In genomic region chr1:62087464-62087863, GRCm38 (mm10) we compare ENCODE assay signal across 22 mouse cellular contexts.
A peak's percentile ranks its signal among the peaks of the same experiment; 100 is the strongest.
DNase-seq lines count a peak whose midpoint lies in the region; ATAC-seq and TF ChIP-seq lines count a peak whose summit lies in the region.
"Had no signal": no experiment of that assay in that cellular context is flagged by ENCODE, and none has a peak within 500 bp of the region (broad histone marks: within the 10 kb centered on the region; RNA-seq: fewer than 3 reads in every experiment).

No protein-coding gene starts in this region.

- ATAC-seq in hindbrain, postnatal 0 days = no peak
- ATAC-seq in hindbrain, embryonic 12.5 days (ENCODE audit: low FRiP score) = no peak
- ATAC-seq in neural tube, embryonic 13.5 days (ENCODE audit: low read depth) = no peak
- ATAC-seq in erythroid progenitor cell, adult 5-6 weeks (replicated peaks; ENCODE audit: low FRiP score, poor library complexity, severe bottlenecking) = no peak
- ATAC-seq: CD4-positive, CD25-positive, alpha-beta regulatory T cell, adult 4 months; forebrain, postnatal 0 days; liver, embryonic 12.5 days had no signal

- H3K27ac ChIP-seq in hindbrain, embryonic 10.5 days = no peak overlapping the region
- H3K27ac ChIP-seq in hindbrain, postnatal 0 days = no peak overlapping the region
- H3K27ac ChIP-seq in hindbrain, embryonic 12.5 days = no peak overlapping the region
- no peak overlapping the region for H3K27ac ChIP-seq in neural tube, embryonic 13.5 days (replicated peaks)
- no peak overlapping the region for H3K27ac ChIP-seq in cerebellum, adult 2 months (ENCODE audit: insufficient read depth, low read length)
- H3K27ac ChIP-seq: heart, embryonic 13.5 days; left cerebral cortex, adult 2 months; liver, embryonic 12.5 days; macrophage had no signal

- H3K27me3 ChIP-seq in hindbrain, embryonic 10.5 days (ENCODE audit: insufficient read depth, poor library complexity, severe bottlenecking) = no peaks in the 10 kb centered on the region
- H3K27me3 ChIP-seq in hindbrain, postnatal 0 days (ENCODE audit: insufficient read depth, low read length) = no peaks in the 10 kb centered on the region
- H3K27me3 ChIP-seq in hindbrain, embryonic 12.5 days = no peaks in the 10 kb centered on the region
- no peaks in the 10 kb centered on the region for H3K27me3 ChIP-seq in neural tube, embryonic 13.5 days
- H3K27me3 ChIP-seq in cerebellum, adult 2 months (ENCODE audit: control insufficient read depth, insufficient read depth, low read length) = no peaks in the 10 kb centered on the region
- H3K27me3 ChIP-seq: heart, embryonic 13.5 days; liver, embryonic 12.5 days had no signal

- whole genome bisulfite sequencing in hindbrain, embryonic 10.5 days = 56% methylated on average over 10 of the region's 10 CpGs
- 37% methylated on average over 10 of the region's 10 CpGs for WGBS in hindbrain, postnatal 0 days
- 42% methylated on average over 10 of the region's 10 CpGs for WGBS in hindbrain, embryonic 12.5 days
- WGBS in neural tube, embryonic 13.5 days = 36% methylated on average over 10 of the region's 10 CpGs
- WGBS in cerebellum, adult 2 months = 49% methylated on average over 10 of the region's 10 CpGs

- TF ChIP-seq POLR2A in cerebellum, adult 2 months (IDR thresholded peaks at IDR 0.05; ENCODE audit: borderline replicate concordance, insufficient read depth, low read length) = no peak

- DNase-seq in hindbrain, embryonic 10.5 days (ENCODE audit: low spot score) = peak; percentile 12
- DNase-seq in hindbrain, postnatal 0 days (ENCODE audit: low spot score) = no peak
- DNase-seq in embryo, embryonic 10.5 days (ENCODE audit: low spot score) = peak; percentile 50
- no peak for DNase-seq in cerebellum, adult 2 months
- DNase-seq in urinary bladder, postnatal 25 days (ENCODE audit: low spot score) = no peak
- DNase-seq: cerebellum, adult 11 months; forebrain, postnatal 0 days; heart, postnatal 4 days; kidney, adult 2 months; kidney, postnatal 14 days; lung, embryonic 14.5 days; spleen, adult 18-20 months had no signal

- no peaks in the 10 kb centered on the region for H3K9me3 ChIP-seq in hindbrain, embryonic 10.5 days
- H3K9me3 ChIP-seq in hindbrain, postnatal 0 days (ENCODE audit: low read length) = no peaks in the 10 kb centered on the region
- H3K9me3 ChIP-seq in hindbrain, embryonic 12.5 days (replicated peaks) = no peaks in the 10 kb centered on the region
- no peaks in the 10 kb centered on the region for H3K9me3 ChIP-seq in neural tube, embryonic 13.5 days
- H3K9me3 ChIP-seq: G1E; heart, embryonic 13.5 days; liver, embryonic 12.5 days had no signal

- H3K4me2 ChIP-seq in hindbrain, postnatal 0 days (ENCODE audit: low read depth, low read length) = no peak overlapping the region
- peak overlapping the region; percentile 21 for H3K4me2 ChIP-seq in hindbrain, embryonic 12.5 days (replicated peaks)
- H3K4me2 ChIP-seq in neural tube, embryonic 13.5 days = peak overlapping the region; percentile 33
- H3K4me2 ChIP-seq: heart, embryonic 13.5 days; liver, embryonic 12.5 days; lung, embryonic 14.5 days had no signal

- peaks cover 7% of the 10 kb centered on the region; the same call in 1 of the 2 replicates for H3K4me1 ChIP-seq in hindbrain, embryonic 10.5 days (replicated peaks)
- H3K4me1 ChIP-seq in hindbrain, postnatal 0 days (ENCODE audit: insufficient read depth, low read length) = no peaks in the 10 kb centered on the region
- no peaks in the 10 kb centered on the region; the same call in 1 of the 2 replicates for H3K4me1 ChIP-seq in hindbrain, embryonic 12.5 days
- H3K4me1 ChIP-seq in neural tube, embryonic 13.5 days (replicated peaks) = no peaks in the 10 kb centered on the region
- no peaks in the 10 kb centered on the region for H3K4me1 ChIP-seq in cerebellum, adult 2 months (ENCODE audit: control insufficient read depth, insufficient read depth, low read length)
- H3K4me1 ChIP-seq: liver, embryonic 12.5 days had no signal

- no peak overlapping the region for H3K4me3 ChIP-seq in hindbrain, embryonic 10.5 days
- H3K4me3 ChIP-seq in hindbrain, postnatal 0 days (ENCODE audit: low read length) = no peak overlapping the region
- H3K4me3 ChIP-seq in hindbrain, embryonic 12.5 days = no peak overlapping the region
- no peak overlapping the region for H3K4me3 ChIP-seq in neural tube, embryonic 13.5 days
- no peak overlapping the region for H3K4me3 ChIP-seq in cerebellum, adult 2 months (replicated peaks; ENCODE audit: insufficient read depth, low read depth, low read length)
- H3K4me3 ChIP-seq: erythroblast, embryonic 14.5 days; heart, embryonic 13.5 days; left cerebral cortex, adult 2 months; liver, embryonic 12.5 days had no signal

- H3K9ac ChIP-seq in hindbrain, postnatal 0 days (replicated peaks; ENCODE audit: low read length) = no peak overlapping the region
- no peak overlapping the region for H3K9ac ChIP-seq in hindbrain, embryonic 12.5 days
- H3K9ac ChIP-seq in neural tube, embryonic 13.5 days = no peak overlapping the region
- H3K9ac ChIP-seq: forebrain, postnatal 0 days; heart, embryonic 13.5 days; liver, embryonic 12.5 days; lung, embryonic 14.5 days had no signal

- TF ChIP-seq CTCF in hindbrain, postnatal 0 days (IDR thresholded peaks at IDR 0.05; ENCODE audit: low read depth) = no peak
- no peak for TF ChIP-seq CTCF in cerebellum, adult 2 months (IDR thresholded peaks at IDR 0.05; ENCODE audit: borderline replicate concordance, insufficient read depth, low read depth, low read length)

- no peaks in the 10 kb centered on the region for H3K36me3 ChIP-seq in hindbrain, embryonic 10.5 days
- H3K36me3 ChIP-seq in hindbrain, postnatal 0 days (ENCODE audit: insufficient read depth, low read length) = no peaks in the 10 kb centered on the region
- no peaks in the 10 kb centered on the region for H3K36me3 ChIP-seq in hindbrain, embryonic 12.5 days
- no peaks in the 10 kb centered on the region for H3K36me3 ChIP-seq in neural tube, embryonic 13.5 days
- H3K36me3 ChIP-seq: G1E; heart, embryonic 13.5 days; liver, embryonic 12.5 days had no signal

Comparison
In these comparisons a context has a peak if more than half of its experiments do, and no peak if none do; other contexts are left out.
1. DNase-seq: peak in hindbrain, embryonic 10.5 days (single experiment) and embryo, embryonic 10.5 days (single experiment); none in hindbrain, postnatal 0 days (single experiment), cerebellum, adult 2 months (0 of 2) and urinary bladder, postnatal 25 days (single experiment).